Mouse (Mus musculus): ENCODE measurements at regions not wholly inside any gene's neighbourhood (a gene's known extent, or its start where the extent isn't known, plus 50 kb on each side); places are given as distances from the start of the nearest gene placed in this dataset.

GRCm38 (mm10) chr2:159826417-159826816 is 507.5 kb downstream of the Gm826 start:
- Histone ChIP-seq H3K27ac (ENCODE audit: insufficient read depth, low read length) (peak overlapping the region; percentile 5; the same call in 1 of the 2 replicates), H3K4me3 (ENCODE audit: insufficient read depth, low read length) (no peak overlapping the region), H3K4me1 (ENCODE audit: control insufficient read depth, insufficient read depth, low read length) (0 out of 2 replicates have a peak, but pooled peaks cover 4% of the 10 kb centered on the region)
- TF ChIP-seq CTCF (IDR thresholded peaks at IDR 0.05; ENCODE audit: borderline replicate concordance, insufficient read depth, low read length) = no peak
- no peak for TF ChIP-seq POLR2A (IDR thresholded peaks at IDR 0.05; ENCODE audit: low read depth, low read length)

DNA sequence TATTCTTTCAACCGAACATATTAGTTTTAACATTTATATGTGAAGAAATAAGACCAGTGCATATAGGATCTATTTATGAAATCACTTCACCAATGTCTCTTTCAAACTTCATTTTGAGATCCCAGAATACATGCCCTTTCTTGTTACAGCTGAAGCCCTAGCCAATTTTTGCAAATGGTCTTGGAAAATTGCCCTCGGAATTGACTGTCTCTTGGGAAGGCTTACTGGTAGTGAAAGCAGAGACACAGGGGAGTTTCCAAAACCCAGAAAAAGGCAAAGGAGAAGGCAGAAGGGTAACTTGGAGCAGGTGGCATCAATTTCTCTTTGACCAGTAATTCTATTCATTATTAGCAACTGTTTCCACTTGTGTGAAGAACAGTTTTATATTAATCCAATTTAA is 515.4 kb downstream of the Gm826 start:
- H3K4me1 ChIP-seq (ENCODE audit: control insufficient read depth, insufficient read depth, low read length) = no peaks in the 10 kb centered on the region
- TF ChIP-seq CTCF (IDR thresholded peaks at IDR 0.05; ENCODE audit: borderline replicate concordance, insufficient read depth, low read length) (no peak), POLR2A (IDR thresholded peaks at IDR 0.05; ENCODE audit: low read depth, low read length) (no peak)
- H3K4me3 ChIP-seq (ENCODE audit: insufficient read depth, low read length) = no peak overlapping the region
- H3K27ac ChIP-seq (ENCODE audit: insufficient read depth, low read length) = no peak overlapping the region

DNA sequence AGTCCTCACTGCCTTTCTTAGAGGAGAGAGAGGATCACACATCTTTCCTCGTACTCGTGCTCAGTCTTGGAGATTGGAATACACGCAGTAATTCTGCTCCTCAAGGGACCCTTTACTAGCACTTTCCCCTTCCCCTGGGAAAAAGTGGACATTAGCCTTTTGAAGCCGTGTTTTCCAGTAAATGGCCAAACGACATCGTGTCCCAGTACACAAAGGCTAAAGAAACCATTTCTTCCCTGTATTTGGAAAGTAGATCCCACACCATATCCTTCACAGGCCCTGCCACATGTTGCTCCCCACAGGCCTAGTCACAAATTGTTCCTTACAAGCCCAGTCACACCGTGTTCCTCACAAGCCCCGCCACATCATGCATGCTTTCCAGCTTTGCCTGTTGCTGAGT is 517.6 kb downstream of the Gm826 start:
- Histone ChIP-seq H3K4me1 (ENCODE audit: control insufficient read depth, insufficient read depth, low read length) (no peaks in the 10 kb centered on the region), H3K4me3 (ENCODE audit: insufficient read depth, low read length) (no peak overlapping the region), H3K27ac (ENCODE audit: insufficient read depth, low read length) (no peak overlapping the region)
- TF ChIP-seq CTCF (IDR thresholded peaks at IDR 0.05; ENCODE audit: borderline replicate concordance, insufficient read depth, low read length) (no peak), POLR2A (IDR thresholded peaks at IDR 0.05; ENCODE audit: low read depth, low read length) (no peak)
